Mouse (Mus musculus) ovary, adult 18-20 months (tissue): ENCODE results near the gene Medag.
A peak's percentile ranks its signal among the peaks of the same experiment; 100 is the strongest.

Source experiments
- DNase-seq: peaks from one replicate; pipeline ENCODE4 v3.0.0; 2022; ENCODE audit warnings: low spot score, mixed read lengths

Medag gene

GRCm38 (mm10) chr5:149411509-149412193 is at the start of gene Medag:
Gene Medag, plus strand, starts transcription at chr5:149411749.
- peak; percentile 63 for DNase-seq

- no peak for DNase-seq
These were observed 48.9 kb upstream of the Medag start for GRCm38 (mm10) chr5:149362626-149363025.

GRCm38 (mm10) chr5:149363903-149364755 is 47.4 kb upstream of the Medag start:
- no peak for DNase-seq

GRCm38 (mm10) chr5:149367011-149367410 is 44.5 kb upstream of the Medag start:
- DNase-seq = no peak

- DNase-seq = no peak
These were observed 43.7 kb upstream of the Medag start for GRCm38 (mm10) chr5:149367544-149368466.

- no peak for DNase-seq
These were observed 42.8 kb upstream of the Medag start for GRCm38 (mm10) chr5:149368575-149369312.

- no peak for DNase-seq
These were observed 42.0 kb upstream of the Medag start for GRCm38 (mm10) chr5:149369373-149370035.

- no peak for DNase-seq
These were observed 39.5 kb upstream of the Medag start for GRCm38 (mm10) chr5:149372018-149372417.

- no peak for DNase-seq
These were observed 38.3 kb upstream of the Medag start for GRCm38 (mm10) chr5:149373224-149373623.

GRCm38 (mm10) chr5:149374026-149374425 is 37.5 kb upstream of the Medag start:
- DNase-seq = no peak

- no peak for DNase-seq
These were observed 36.3 kb upstream of the Medag start for GRCm38 (mm10) chr5:149375074-149375888.

- peak; percentile 61 for DNase-seq
These were observed 35.7 kb upstream of the Medag start for GRCm38 (mm10) chr5:149375889-149376212.

- DNase-seq = no peak
These were observed 35.2 kb upstream of the Medag start for GRCm38 (mm10) chr5:149376367-149376766.

GRCm38 (mm10) chr5:149377253-149377652 is 34.3 kb upstream of the Medag start:
- no peak for DNase-seq

GRCm38 (mm10) chr5:149378566-149378965 is 33.0 kb upstream of the Medag start:
- DNase-seq = no peak

- no peak for DNase-seq
These were observed 32.3 kb upstream of the Medag start for GRCm38 (mm10) chr5:149379131-149379784.

- DNase-seq = no peak
These were observed 31.7 kb upstream of the Medag start for GRCm38 (mm10) chr5:149379861-149380260.

- DNase-seq = no peak
These were observed 31.1 kb upstream of the Medag start for GRCm38 (mm10) chr5:149380388-149380916.

- DNase-seq = no peak
These were observed 29.6 kb upstream of the Medag start for GRCm38 (mm10) chr5:149381948-149382347.
